20 mouse cellular contexts compared by ENCODE assay signal in the genomic region with DNA sequence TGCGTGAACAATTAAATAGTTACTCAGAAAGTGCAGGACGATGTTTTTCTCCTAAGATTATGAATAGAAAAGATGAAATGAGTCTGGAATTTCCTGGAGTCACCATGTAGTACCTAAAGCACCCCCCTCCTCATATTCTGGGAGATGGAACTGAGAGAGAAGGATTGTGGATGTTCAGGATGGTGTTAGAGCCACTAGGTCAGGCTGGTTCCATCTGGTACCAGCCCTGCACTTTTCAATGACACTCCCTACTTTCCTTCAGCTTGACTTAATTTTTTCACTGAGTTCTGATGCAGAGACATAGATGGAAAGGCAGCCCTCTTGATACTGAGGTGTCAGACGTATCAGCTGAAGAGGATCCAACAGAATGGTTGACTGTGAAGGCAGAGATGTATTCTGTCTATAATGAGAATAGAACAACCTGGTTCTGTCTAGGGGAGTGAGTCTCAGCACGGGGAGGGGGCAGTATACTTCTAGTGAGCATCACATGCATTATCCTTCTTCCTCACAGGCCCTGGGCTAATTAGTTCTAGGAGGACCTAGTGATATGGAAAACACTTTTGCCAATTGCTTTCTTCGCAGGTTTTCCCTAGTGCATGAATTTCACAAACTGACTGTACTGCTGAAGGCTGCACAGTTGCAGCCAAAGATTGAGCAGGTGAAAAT.
DNase-seq lines count a peak whose midpoint lies in the region; ATAC-seq and TF ChIP-seq lines count a peak whose summit lies in the region.
"Had no signal": no experiment of that assay in that cellular context is flagged by ENCODE, and none has a peak within 500 bp of the region (broad histone marks: within the 10 kb centered on the region; RNA-seq: fewer than 3 reads in every experiment).

No protein-coding gene starts in this region.

- H3K4me3 ChIP-seq in forebrain, postnatal 0 days (ENCODE audit: low read depth, low read length), result no peak overlapping the region
- H3K4me3 ChIP-seq in forebrain, embryonic 15.5 days, result no peak overlapping the region
- no peak overlapping the region for H3K4me3 ChIP-seq in hindbrain, embryonic 15.5 days
- no peak overlapping the region for H3K4me3 ChIP-seq in hindbrain, embryonic 10.5 days
- H3K4me3 ChIP-seq in neural tube, embryonic 15.5 days (replicated peaks), result no peak overlapping the region
- H3K4me3 ChIP-seq: embryonic facial prominence, embryonic 15.5 days; erythroblast, embryonic 14.5 days; forebrain, embryonic 10.5 days; gastrocnemius, adult 2 months; heart, embryonic 10.5 days had no signal

- no peaks in the 10 kb centered on the region for H3K9me3 ChIP-seq in forebrain, postnatal 0 days (ENCODE audit: low read length)
- no peaks in the 10 kb centered on the region for H3K9me3 ChIP-seq in forebrain, embryonic 15.5 days
- no peaks in the 10 kb centered on the region for H3K9me3 ChIP-seq in hindbrain, embryonic 15.5 days
- no peaks in the 10 kb centered on the region for H3K9me3 ChIP-seq in hindbrain, embryonic 10.5 days
- H3K9me3 ChIP-seq in neural tube, embryonic 15.5 days (replicated peaks), result no peaks in the 10 kb centered on the region
- H3K9me3 ChIP-seq: embryonic facial prominence, embryonic 15.5 days; forebrain, embryonic 10.5 days; heart, embryonic 10.5 days had no signal

- H3K4me1 ChIP-seq in forebrain, postnatal 0 days (ENCODE audit: insufficient read depth), result no peaks in the 10 kb centered on the region
- no peaks in the 10 kb centered on the region for H3K4me1 ChIP-seq in forebrain, embryonic 15.5 days
- no peaks in the 10 kb centered on the region for H3K4me1 ChIP-seq in hindbrain, embryonic 15.5 days (replicated peaks)
- peaks cover under 1% of the 10 kb centered on the region for H3K4me1 ChIP-seq in hindbrain, embryonic 10.5 days (replicated peaks)
- no peaks in the 10 kb centered on the region for H3K4me1 ChIP-seq in neural tube, embryonic 15.5 days
- H3K4me1 ChIP-seq: embryonic facial prominence, embryonic 15.5 days had no signal

- peak; percentile 9; the same call in 1 of the 2 replicates for ATAC-seq in forebrain, postnatal 0 days
- ATAC-seq in forebrain, embryonic 15.5 days (replicated peaks), result no peak
- no peak for ATAC-seq in hindbrain, embryonic 15.5 days (ENCODE audit: low FRiP score, low read depth)
- ATAC-seq in neural tube, embryonic 15.5 days (ENCODE audit: low FRiP score), result peak; percentile 45; the same call in 1 of the 2 replicates
- no peak for ATAC-seq in megakaryocyte progenitor cell, adult 5-6 weeks (replicated peaks; ENCODE audit: poor library complexity)

- H3K27ac ChIP-seq in forebrain, postnatal 0 days (ENCODE audit: low read depth, low read length), result no peak overlapping the region
- no peak overlapping the region for H3K27ac ChIP-seq in forebrain, embryonic 15.5 days (replicated peaks)
- no peak overlapping the region; the same call in 1 of the 2 replicates for H3K27ac ChIP-seq in hindbrain, embryonic 15.5 days (replicated peaks)
- no peak overlapping the region for H3K27ac ChIP-seq in hindbrain, embryonic 10.5 days
- H3K27ac ChIP-seq in neural tube, embryonic 15.5 days (replicated peaks), result no peak overlapping the region
- H3K27ac ChIP-seq: embryonic facial prominence, embryonic 15.5 days; forebrain, embryonic 10.5 days; gastrocnemius, adult 2 months; heart, embryonic 10.5 days had no signal

- H3K27me3 ChIP-seq in forebrain, postnatal 0 days (ENCODE audit: insufficient read depth, low read length), result no peaks in the 10 kb centered on the region
- H3K27me3 ChIP-seq in forebrain, embryonic 15.5 days, result no peaks in the 10 kb centered on the region
- H3K27me3 ChIP-seq in hindbrain, embryonic 15.5 days, result no peaks in the 10 kb centered on the region
- no peaks in the 10 kb centered on the region for H3K27me3 ChIP-seq in hindbrain, embryonic 10.5 days (ENCODE audit: insufficient read depth, poor library complexity, severe bottlenecking)
- no peaks in the 10 kb centered on the region for H3K27me3 ChIP-seq in neural tube, embryonic 15.5 days (replicated peaks)
- H3K27me3 ChIP-seq: embryonic facial prominence, embryonic 15.5 days had no signal

- TF ChIP-seq CTCF in forebrain, postnatal 0 days (IDR thresholded peaks at IDR 0.05; ENCODE audit: low read depth), result no peak

- H3K36me3 ChIP-seq in forebrain, postnatal 0 days (ENCODE audit: insufficient read depth), result no peaks in the 10 kb centered on the region
- H3K36me3 ChIP-seq in forebrain, embryonic 15.5 days, result no peaks in the 10 kb centered on the region
- H3K36me3 ChIP-seq in hindbrain, embryonic 15.5 days, result no peaks in the 10 kb centered on the region
- H3K36me3 ChIP-seq in hindbrain, embryonic 10.5 days, result no peaks in the 10 kb centered on the region
- no peaks in the 10 kb centered on the region for H3K36me3 ChIP-seq in neural tube, embryonic 15.5 days
- H3K36me3 ChIP-seq: embryonic facial prominence, embryonic 15.5 days; forebrain, embryonic 10.5 days; heart, embryonic 10.5 days had no signal

- 81% methylated on average over 5 of the region's 5 CpGs for WGBS in forebrain, postnatal 0 days
- 83% methylated on average over 5 of the region's 5 CpGs for WGBS in forebrain, embryonic 15.5 days
- WGBS in hindbrain, embryonic 15.5 days, result 72% methylated on average over 5 of the region's 5 CpGs
- WGBS in hindbrain, embryonic 10.5 days, result 86% methylated on average over 5 of the region's 5 CpGs
- WGBS in neural tube, embryonic 15.5 days, result 78% methylated on average over 5 of the region's 5 CpGs

- DNase-seq in forebrain, postnatal 0 days, result no peak
- no peak for DNase-seq in hindbrain, embryonic 10.5 days (ENCODE audit: low spot score)
- DNase-seq in neural tube, embryonic 10.5 days (ENCODE audit: extremely low spot score, low spot score), result no peak
- DNase-seq: adrenal gland, postnatal 10 days; cerebellum, adult 11 months; cerebellum, adult 8-10 months; cerebellum, postnatal 14 days; embryo, embryonic 11 days; gastrocnemius, adult 2 months; gastrocnemius, postnatal 36 days; heart, adult 18-20 months; heart, postnatal 14 days had no signal

- H3K9ac ChIP-seq in forebrain, postnatal 0 days, result no peak overlapping the region
- H3K9ac ChIP-seq in forebrain, embryonic 15.5 days (replicated peaks), result no peak overlapping the region
- no peak overlapping the region for H3K9ac ChIP-seq in hindbrain, embryonic 15.5 days
- no peak overlapping the region for H3K9ac ChIP-seq in neural tube, embryonic 15.5 days (replicated peaks)
- H3K9ac ChIP-seq: embryonic facial prominence, embryonic 15.5 days had no signal

- no peak overlapping the region for H3K4me2 ChIP-seq in forebrain, postnatal 0 days (ENCODE audit: low read depth)
- H3K4me2 ChIP-seq in forebrain, embryonic 15.5 days (replicated peaks), result no peak overlapping the region
- 0 out of 2 replicates have a peak overlapping the region, but pooled peaks have one; percentile 9 for H3K4me2 ChIP-seq in hindbrain, embryonic 15.5 days
- no peak overlapping the region for H3K4me2 ChIP-seq in neural tube, embryonic 15.5 days
- H3K4me2 ChIP-seq: embryonic facial prominence, embryonic 15.5 days had no signal

Comparison
In these comparisons a context has a peak if more than half of its experiments do, and no peak if none do; other contexts are left out.
1. ATAC-seq: peak in forebrain, postnatal 0 days (single experiment) and neural tube, embryonic 15.5 days (single experiment); none in forebrain, embryonic 15.5 days (single experiment), hindbrain, embryonic 15.5 days (single experiment) and megakaryocyte progenitor cell, adult 5-6 weeks (single experiment).